Mouse (Mus musculus): ENCODE measurements at regions not wholly inside any gene's neighbourhood (a gene's known extent, or its start where the extent isn't known, plus 50 kb on each side); places are given as distances from the start of the nearest gene placed in this dataset.

GRCm38 (mm10) chr1:19951050-19951679, 666.7 kb downstream of the Pkhd1 start:
- DNase-seq (ENCODE audit: low spot score in 2 of 2) = no peak

DNA sequence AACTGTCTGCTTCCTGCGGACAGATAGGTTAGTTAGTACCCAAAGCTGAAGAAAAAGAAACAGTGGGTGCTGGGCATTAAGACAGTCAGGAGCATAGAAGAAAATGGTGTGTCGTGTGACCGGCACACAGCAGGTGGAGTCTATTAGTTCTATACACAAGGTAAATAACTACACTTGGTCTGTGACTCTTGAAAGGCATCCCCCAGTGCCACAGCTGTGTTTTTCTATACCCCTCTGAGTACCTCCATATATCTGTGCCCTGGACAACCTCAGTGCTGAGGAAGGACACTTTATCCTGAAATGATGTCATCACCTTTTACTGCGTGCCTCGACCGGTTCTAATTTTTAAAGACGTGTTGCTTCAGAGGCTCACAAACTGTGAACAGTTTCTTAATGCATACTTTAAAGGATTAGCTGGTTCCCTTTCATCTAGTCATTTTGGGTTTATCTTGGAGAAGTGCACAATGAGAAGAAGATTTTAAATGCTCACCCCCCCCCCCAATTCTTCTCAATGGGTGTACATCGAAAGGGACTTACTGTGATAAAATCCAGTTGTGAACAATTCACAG, 666.1 kb downstream of the Pkhd1 start:
- no peak for DNase-seq (ENCODE audit: low spot score in 2 of 2)

DNA sequence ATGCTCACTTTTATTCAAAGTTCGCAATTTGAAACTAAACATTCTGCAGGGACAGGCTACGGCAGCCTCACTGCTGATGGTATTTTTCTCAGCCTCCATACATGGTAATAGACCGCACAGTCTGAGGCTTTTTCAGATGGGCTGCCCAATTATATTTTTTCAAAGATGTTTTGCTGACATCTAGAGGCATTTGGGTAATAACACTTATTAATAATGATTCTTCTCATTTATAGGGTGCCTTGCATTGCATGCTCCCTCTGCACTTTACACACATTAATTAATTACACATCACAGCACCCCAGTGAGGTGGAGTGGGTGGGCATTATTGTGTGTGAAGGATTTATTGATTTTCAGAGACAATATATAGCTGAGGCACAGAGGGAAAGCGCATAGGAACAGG, 644.5 kb downstream of the Pkhd1 start:
- no peak for DNase-seq (ENCODE audit: low spot score in 2 of 2)

DNA sequence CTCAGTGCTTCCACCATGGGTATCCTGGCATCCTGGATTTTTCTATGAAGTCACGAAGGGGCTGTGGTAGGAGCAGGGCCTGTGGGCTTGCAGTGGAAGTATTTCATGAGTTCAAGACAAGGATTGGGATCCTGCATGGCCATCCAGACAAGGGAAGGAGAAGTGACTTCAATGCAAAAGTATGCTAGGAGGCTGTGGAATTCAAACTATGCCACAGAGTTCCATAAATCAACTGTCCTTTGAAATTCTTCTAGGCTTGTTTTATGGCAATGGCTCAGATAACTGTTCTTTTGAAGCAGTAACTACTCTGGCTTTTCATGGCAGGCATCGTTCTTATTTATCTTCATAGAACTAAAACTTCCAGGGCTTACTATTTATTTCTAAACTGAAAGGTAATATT, 643.9 kb downstream of the Pkhd1 start:
- DNase-seq (ENCODE audit: low spot score in 2 of 2) = no peak

DNA sequence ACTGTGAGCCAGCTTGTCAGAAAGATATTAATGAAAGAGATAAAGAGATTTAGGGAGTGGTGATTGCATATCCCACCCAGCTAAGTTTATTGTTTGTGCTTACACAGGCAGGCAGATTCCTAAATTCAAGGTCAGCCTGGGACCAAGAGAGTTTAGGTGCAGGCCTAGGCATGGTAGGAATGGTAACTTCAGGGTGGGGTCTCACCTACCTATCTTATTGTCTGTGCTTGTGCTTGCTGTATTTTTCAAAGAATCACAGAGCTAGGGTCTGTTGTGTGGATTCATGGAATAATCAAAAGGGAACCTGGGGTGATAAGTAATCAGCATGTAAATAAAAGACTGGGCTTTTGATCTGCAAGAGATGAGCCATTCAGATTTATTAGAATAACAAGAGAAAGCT, 642.4 kb downstream of the Pkhd1 start:
- no peak for DNase-seq (ENCODE audit: low spot score in 2 of 2)

GRCm38 (mm10) chr1:19981189-19981588, 636.7 kb downstream of the Pkhd1 start:
- no peak for DNase-seq (ENCODE audit: low spot score in 2 of 2)

GRCm38 (mm10) chr1:19982791-19983190, 635.1 kb downstream of the Pkhd1 start:
- DNase-seq (ENCODE audit: low spot score in 2 of 2) = no peak

DNA sequence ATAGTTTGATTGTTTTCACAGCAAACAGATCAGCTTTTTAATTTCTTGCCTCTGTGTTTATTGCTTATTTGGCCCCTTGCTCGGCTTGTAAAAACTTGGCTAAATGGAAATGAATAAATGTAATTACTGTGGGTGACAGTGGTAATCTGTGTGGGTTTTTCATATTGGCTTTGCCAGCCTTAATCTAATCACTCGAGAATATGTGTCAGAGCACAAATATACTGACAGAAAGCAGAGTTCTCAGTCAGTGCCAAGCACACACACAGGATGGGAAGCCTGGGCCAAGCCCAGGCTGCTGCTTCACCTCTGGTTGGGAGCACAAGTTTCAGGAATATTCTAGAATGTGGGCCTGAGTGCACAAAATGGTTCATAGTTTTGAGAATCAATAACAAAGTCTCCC, 634.4 kb downstream of the Pkhd1 start:
- DNase-seq (ENCODE audit: low spot score in 2 of 2) = no peak

- no peak for DNase-seq (ENCODE audit: low spot score in 2 of 2)
Measured at GRCm38 (mm10) chr1:19989921-19990320, 627.9 kb downstream of the Pkhd1 start.
